Mouse (Mus musculus) retina, postnatal 7 days (tissue): ENCODE results near the gene Cd2ap.

Source experiments
- DNase-seq: peaks from one replicate; pipeline ENCODE4 v3.0.0-alpha.2; 2012; ENCODE audit warnings: low read depth, low spot score

Cd2ap gene

GRCm38 (mm10) chr17:42860370-42860769 is 16.1 kb downstream of the Cd2ap start:
- DNase-seq: no peak

- no peak for DNase-seq
Observed at GRCm38 (mm10) chr17:42857506-42857905, 19.0 kb downstream of the Cd2ap start.

- DNase-seq: no peak
Observed at GRCm38 (mm10) chr17:42847108-42847507, 29.4 kb downstream of the Cd2ap start.

GRCm38 (mm10) chr17:42837193-42837592 is 39.3 kb downstream of the Cd2ap start:
- no peak for DNase-seq

GRCm38 (mm10) chr17:42822787-42823186 is 53.7 kb downstream of the Cd2ap start:
- DNase-seq: no peak

- DNase-seq: no peak
Observed at GRCm38 (mm10) chr17:42815374-42815773, 61.1 kb downstream of the Cd2ap start.

- no peak for DNase-seq
Observed at GRCm38 (mm10) chr17:42792412-42792975, 84.0 kb downstream of the Cd2ap start.

- DNase-seq: no peak
Observed at GRCm38 (mm10) chr17:42790787-42791186, 85.7 kb downstream of the Cd2ap start.

GRCm38 (mm10) chr17:42789723-42790122 is 86.7 kb downstream of the Cd2ap start:
- no peak for DNase-seq

GRCm38 (mm10) chr17:42788686-42789453 is 87.6 kb downstream of the Cd2ap start:
- no peak for DNase-seq

- DNase-seq: peak; percentile 61
Observed at GRCm38 (mm10) chr17:42782156-42782757, 94.2 kb downstream of the Cd2ap start.

GRCm38 (mm10) chr17:42753791-42754190 is 122.7 kb downstream of the Cd2ap start:
- DNase-seq: no peak

GRCm38 (mm10) chr17:42752173-42752572 is 124.3 kb downstream of the Cd2ap start:
- no peak for DNase-seq

GRCm38 (mm10) chr17:42745657-42746420 is 130.6 kb downstream of the Cd2ap start:
- no peak for DNase-seq
